Mouse (Mus musculus): ENCODE results near the gene AW209491. TPM values are rescaled to one million over a fixed set of nuclear protein-coding genes. Genes with fewer than 3 reads are reported as not detected.

The AW209491 gene
- polyA plus RNA-seq (2017; shearing (Covaris generic)): 22.9 TPM

DNA sequence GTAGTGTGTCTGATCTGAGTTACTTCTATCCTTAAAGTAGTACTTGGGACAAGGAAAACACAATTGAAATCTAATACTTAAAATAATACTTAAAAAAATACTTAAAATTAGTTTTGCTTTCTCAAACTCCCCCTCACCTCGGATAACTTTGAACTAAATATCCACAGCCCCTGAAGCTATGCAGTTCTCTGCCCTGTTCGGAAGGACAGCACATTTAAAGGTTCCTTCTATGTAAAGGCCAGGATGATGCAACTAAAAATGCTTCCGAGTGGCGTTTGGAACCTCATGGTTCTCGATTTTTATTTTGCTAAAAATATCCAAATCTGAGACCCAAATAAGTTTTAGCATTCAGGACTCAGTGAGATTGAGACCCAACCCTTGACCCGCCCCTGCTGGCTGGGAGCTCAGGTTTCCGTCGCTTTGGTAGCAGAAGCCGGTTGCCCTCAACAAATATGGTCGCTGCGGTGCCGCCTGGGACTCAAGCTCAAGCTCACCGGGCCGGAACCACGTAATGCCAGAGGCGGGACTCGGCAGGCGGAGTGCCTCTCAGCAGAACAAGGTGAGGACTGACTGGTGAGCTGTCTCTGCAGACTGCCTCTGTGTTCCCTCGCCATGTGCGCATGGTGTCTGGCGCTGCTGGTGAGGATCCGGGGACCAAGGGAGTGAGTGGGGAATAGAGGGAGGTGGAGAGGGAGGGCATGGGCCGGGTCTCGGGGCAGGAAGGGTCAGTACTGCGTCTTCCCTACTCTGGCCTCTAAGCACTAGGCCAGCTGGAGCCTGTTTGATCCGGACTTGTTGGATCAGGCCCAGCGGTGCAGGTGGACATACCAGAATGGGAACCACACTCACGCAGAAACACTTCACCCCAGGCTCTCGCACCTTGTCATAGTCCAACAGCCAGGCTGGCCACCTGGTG is at the start of gene AW209491:
TSS of gene AW209491 (plus strand) at position 429 of the 916 bp plus-strand sequence.

GRCm38 (mm10) chr13:14612926-14613529 is 16.9 kb upstream of the AW209491 start, which contains the start of the genes Mrpl32 and Psma2:
Gene Mrpl32 (minus strand): TSS chr13:14613165.
Gene Psma2 (plus strand): TSS chr13:14613240.

Other genes with a start within 250 kb of the AW209491 start
- gene Hecw1, start 106.9 kb upstream of the AW209491 start, polyA plus RNA-seq (2017; shearing (Covaris generic)): 0.24 TPM
- gene Mrpl32, start 17.0 kb upstream of the AW209491 start, polyA plus RNA-seq (2017; shearing (Covaris generic)): 139 TPM
- gene Psma2, start 16.9 kb upstream of the AW209491 start, polyA plus RNA-seq (2017; shearing (Covaris generic)): 288 TPM